Mouse (Mus musculus): Measurements from ENCODE around the gene Gng13.
A peak's percentile ranks its signal among the peaks of the same experiment; 100 is the strongest.
"Not testable (repeated sequence)": the region's sequence is repeated elsewhere in the genome, so short reads cannot be mapped to it uniquely, and the experiment has no call there.

Gene Gng13

GRCm38 (mm10) chr17:25732082-25732481 lies 15.1 kb downstream of the Gng13 start:
- DNase-seq (ENCODE audit: inconsistent age in 2 of 2, low spot score in 1 of 2), result peak; percentile 84 to 95

- peak; percentile 77 to 78 for DNase-seq (ENCODE audit: inconsistent age in 2 of 2, low spot score in 1 of 2)
Observed at GRCm38 (mm10) chr17:25735246-25735645, 18.3 kb downstream of the Gng13 start.

GRCm38 (mm10) chr17:25735745-25736144 lies 18.8 kb downstream of the Gng13 start, which contains the start of gene Mslnl:
Mslnl (plus strand) TSS chr17:25736042.
- no peak for DNase-seq (ENCODE audit: inconsistent age in 2 of 2, low spot score in 1 of 2)

GRCm38 (mm10) chr17:25738861-25739260 lies 21.9 kb downstream of the Gng13 start:
- no peak for DNase-seq (ENCODE audit: inconsistent age in 2 of 2, low spot score in 1 of 2)

DNA sequence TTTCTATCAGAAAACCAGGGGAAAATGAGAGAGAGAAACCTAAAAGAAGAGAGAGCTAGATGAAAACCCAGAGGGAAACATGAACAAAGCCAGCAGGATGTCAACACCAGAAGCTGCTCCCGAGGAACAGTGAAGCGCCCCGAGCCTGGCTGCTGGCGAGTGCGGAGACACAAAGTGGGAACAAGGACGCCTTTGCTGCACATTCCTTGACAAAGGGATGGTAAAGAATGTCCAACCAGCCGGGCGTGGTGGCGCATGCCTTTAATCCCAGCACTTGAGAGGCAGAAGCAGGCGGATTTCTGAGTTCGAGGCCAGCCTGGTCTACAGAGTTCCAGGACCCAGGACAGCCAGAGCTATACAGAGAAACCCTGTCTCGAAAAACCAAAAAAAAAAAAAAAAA lies 24.5 kb downstream of the Gng13 start:
- DNase-seq (ENCODE audit: inconsistent age in 2 of 2, low spot score in 1 of 2), result not testable (repeated sequence)

DNA sequence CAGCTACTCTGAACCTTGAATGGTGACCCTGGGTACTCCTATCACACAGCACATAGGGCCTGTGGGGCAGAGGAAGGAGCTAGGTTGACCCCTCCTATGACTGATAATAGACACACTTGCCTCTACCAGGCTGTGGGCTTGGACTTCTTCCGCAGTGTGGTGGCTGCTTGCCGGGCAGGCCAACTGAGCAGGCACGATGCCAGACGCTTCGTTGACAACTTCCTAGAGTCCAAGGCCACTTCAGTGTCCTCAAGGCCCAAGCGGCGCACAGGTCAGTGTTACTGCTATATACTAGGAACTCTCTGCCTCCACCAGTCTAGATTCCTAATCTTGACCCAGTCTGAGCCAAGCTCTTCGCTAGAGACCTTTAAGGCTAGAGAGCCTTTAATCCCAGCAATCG lies 26.9 kb downstream of the Gng13 start:
- DNase-seq (ENCODE audit: inconsistent age in 2 of 2, low spot score in 1 of 2), result peak; percentile 85 to 91

- DNase-seq (ENCODE audit: inconsistent age in 2 of 2, low spot score in 1 of 2), result peak; percentile 57 to 65
Observed at GRCm38 (mm10) chr17:25744311-25744710, 27.3 kb downstream of the Gng13 start.

DNA sequence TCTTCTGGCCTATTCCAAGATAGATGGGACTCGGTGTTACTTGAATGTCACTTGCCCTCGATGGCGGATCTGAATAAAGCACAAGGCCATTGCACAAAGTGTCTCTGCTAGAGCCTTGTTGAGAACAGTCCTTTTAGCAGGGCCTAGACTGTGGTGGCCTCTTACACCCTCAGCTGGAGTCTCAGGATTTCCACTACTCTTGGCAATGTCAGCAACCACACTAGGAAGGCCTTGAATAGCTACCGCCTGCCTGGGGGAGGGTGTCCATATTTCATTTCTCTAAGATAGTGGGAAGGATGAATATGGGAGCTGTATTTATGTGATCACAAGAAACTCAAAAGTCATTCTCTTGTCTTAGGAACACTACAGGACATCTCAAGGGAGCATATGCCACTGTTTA lies 31.3 kb downstream of the Gng13 start:
- peak; percentile 33 to 76 for DNase-seq (ENCODE audit: inconsistent age in 2 of 2, low spot score in 1 of 2)

- no peak for DNase-seq (ENCODE audit: inconsistent age in 2 of 2, low spot score in 1 of 2)
Observed at GRCm38 (mm10) chr17:25749314-25749713, 32.3 kb downstream of the Gng13 start.

DNA sequence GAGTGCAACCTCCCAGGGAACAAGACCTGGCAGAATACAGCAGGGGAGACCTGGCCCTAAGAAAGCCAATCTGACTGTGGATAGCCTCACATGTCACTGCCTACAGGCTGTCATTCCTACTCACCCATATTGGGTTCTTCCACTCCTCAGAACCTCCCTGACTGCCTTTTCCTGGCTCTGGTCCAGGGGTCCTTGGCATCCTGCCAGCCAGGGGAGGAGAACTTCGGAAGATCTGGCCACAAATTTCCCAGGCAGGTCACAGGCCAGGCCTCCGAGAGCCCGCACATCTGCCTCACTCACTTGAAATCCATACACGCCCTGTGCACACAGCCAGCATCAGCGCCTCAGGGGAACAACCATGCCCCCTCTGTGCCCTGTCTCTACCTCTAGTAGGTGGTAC lies 34.5 kb downstream of the Gng13 start:
- peak; percentile 69 to 88 for DNase-seq (ENCODE audit: inconsistent age in 2 of 2, low spot score in 1 of 2)

DNA sequence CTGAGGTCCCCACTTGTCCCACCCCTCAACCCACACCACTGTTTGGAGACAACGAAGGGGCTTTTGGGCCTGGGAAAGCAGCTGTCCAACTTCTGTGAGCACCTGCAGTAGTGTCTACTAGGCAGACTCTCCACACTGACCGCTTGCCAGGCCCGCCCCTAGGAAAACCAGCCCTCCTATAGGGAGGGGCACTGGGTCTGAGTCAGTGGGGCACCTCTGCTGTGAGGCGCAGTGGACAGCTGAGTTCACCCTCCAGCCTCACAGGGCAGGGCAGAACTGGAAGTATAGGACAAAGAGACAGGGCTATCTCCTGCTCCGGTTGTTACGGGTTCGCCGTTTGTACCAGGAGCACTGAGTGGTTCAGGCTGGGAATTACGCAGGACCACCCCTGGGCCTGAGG lies 37.3 kb downstream of the Gng13 start, which contains the start of gene Msln:
Gene Msln (minus strand): TSS at position 138 of the 400 bp plus-strand sequence.
- no peak for DNase-seq (ENCODE audit: inconsistent age in 2 of 2, low spot score in 1 of 2)

DNA sequence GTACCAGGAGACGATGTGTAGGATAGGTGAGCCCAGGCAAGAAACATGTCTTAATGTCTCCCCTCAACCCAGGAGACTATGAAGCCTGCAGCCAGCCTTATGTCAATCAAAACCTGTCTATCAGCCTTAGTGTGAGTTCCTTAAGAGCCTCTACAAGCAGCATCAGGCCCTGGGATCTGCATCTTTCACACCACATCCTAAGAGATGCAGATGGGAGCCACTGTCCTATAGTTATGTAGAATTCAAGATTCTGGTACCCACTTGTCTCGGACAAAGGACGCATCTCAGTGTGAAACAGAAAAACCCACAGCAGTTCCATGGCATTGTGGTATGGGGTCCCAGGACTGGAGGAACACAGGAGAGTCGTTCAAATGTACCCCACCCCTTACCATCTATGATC lies 38.1 kb downstream of the Gng13 start:
- DNase-seq (ENCODE audit: inconsistent age in 2 of 2, low spot score in 1 of 2), result no peak

GRCm38 (mm10) chr17:25755627-25756377 lies 38.8 kb downstream of the Gng13 start:
- DNase-seq (ENCODE audit: inconsistent age in 2 of 2, low spot score in 1 of 2), result no peak

- DNase-seq (ENCODE audit: inconsistent age in 2 of 2, low spot score in 1 of 2), result no peak
Observed at GRCm38 (mm10) chr17:25756378-25757242, 39.6 kb downstream of the Gng13 start.

GRCm38 (mm10) chr17:25757691-25758090 lies 40.7 kb downstream of the Gng13 start:
- DNase-seq (ENCODE audit: inconsistent age in 2 of 2, low spot score in 1 of 2), result no peak

DNA sequence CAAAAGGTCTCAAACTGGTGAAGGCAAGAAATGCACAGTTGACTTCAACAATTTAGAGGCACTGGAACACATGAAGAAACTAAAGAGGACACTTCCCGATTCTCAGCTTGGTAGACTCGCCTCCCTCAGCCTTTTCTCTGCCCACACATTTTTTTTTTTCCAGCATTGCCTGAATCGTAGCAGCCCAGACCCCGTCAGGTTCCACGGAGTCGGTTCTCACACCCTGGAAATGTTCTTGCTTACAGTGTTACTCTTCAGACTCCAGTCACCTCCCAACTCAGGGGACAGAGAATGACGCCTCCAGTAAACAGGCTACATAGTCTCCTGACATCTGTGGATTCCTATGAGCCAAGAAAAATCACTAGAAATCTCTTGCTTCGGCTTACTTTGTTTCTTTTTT lies 43.2 kb downstream of the Gng13 start:
- DNase-seq (ENCODE audit: inconsistent age in 2 of 2, low spot score in 1 of 2), result no peak

GRCm38 (mm10) chr17:25761561-25761970 lies 44.6 kb downstream of the Gng13 start:
- DNase-seq (ENCODE audit: inconsistent age in 2 of 2, low spot score in 1 of 2), result no peak

GRCm38 (mm10) chr17:25762591-25762990 lies 45.6 kb downstream of the Gng13 start:
- no peak for DNase-seq (ENCODE audit: inconsistent age in 2 of 2, low spot score in 1 of 2)

DNA sequence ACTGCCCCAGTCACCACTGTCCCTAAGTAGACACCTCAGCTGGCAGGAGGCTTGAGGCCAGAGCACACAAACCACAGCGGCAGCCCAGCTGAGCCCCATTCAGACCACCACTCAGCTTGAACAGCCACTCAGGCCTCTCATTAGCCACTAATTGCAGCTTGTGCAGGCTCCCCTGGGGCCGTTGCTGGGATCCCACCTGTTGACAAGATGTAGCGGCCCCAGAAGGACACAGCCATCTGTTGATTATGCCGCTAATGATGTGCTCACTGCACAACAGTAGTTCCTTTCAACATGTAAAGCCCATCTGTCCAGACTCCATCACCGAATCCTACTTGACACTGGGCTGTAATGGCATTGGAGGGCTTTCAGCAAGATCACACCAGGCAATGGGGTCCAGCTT lies 48.9 kb downstream of the Gng13 start:
- DNase-seq (ENCODE audit: inconsistent age in 2 of 2, low spot score in 1 of 2), result no peak

All from adrenal gland, adult (tissue).